Mouse (Mus musculus): ENCODE results near the gene Gdap1l1. TPM values are rescaled to one million over a fixed set of nuclear protein-coding genes. Genes with fewer than 3 reads are reported as not detected.
A peak's percentile ranks its signal among the peaks of the same experiment; 100 is the strongest.
"Not testable (repeated sequence)": the region's sequence is repeated elsewhere in the genome, so short reads cannot be mapped to it uniquely, and the experiment has no call there.

Gene Gdap1l1
- total and polyA plus RNA-seq, 2 experiments from 2014 or later = not detected

DNA sequence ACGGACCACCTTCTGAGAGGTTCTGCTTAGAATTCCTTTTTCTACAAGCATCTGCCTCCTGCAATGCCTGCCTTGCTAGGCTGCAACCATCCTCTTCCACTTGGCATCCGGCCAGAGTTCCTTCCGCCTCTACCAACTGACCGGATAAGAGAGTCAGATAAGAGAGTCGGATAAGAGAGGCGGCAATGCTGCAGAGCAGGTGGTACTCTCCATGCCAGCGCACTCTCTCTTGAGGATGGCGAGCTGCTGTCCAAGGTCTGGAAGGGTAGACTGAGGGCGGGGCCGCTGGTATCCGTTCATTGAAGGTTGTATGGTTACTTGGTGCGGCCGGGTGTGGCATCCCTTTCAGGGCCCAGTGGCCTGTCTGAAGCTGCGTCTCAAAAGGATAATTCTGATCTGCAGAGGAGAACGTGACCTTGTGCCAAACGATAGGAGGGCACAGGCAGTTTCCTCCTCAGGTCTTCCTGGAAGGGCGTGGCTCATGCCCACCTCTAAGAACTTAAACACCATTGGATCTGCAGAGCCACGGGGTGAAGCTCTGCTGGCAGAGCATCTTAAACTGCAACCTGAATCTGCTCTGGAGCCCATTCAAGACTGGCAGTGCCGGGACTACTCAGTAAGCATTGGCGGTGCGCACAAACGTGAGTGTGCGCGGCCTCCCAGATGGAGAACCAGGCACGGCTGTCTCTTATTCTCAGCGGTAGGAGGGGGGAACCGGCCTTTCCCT lies 20.4 kb downstream of the Gdap1l1 start:
- Histone ChIP-seq H3K4me2 (ENCODE audit: low read depth, low read length) (peak overlapping the region; percentile 44), H3K27me3 (ENCODE audit: control insufficient read depth, insufficient read depth, low read length) (peaks cover 9% of the 10 kb centered on the region; the same call in 1 of the 2 replicates), H3K4me3 (ENCODE audit: low read depth, low read length) (0 out of 2 replicates have a peak overlapping the region, but pooled peaks have one; percentile 7), H3K4me1 (ENCODE audit: control insufficient read depth, insufficient read depth) (peaks cover 17% of the 10 kb centered on the region), H3K9ac (replicated peaks; ENCODE audit: low read depth, low read length) (no peak overlapping the region), H3K27ac (ENCODE audit: low read depth) (no peak overlapping the region), H3K36me3 (replicated peaks; ENCODE audit: control insufficient read depth, insufficient read depth, low read length) (no peaks in the 10 kb centered on the region), H3K9me3 (replicated peaks; ENCODE audit: control insufficient read depth, low read length) (no peaks in the 10 kb centered on the region)
- WGBS = 29% methylated on average over 27 of the region's 27 CpGs
- TF ChIP-seq EP300 (IDR thresholded peaks at IDR 0.05; ENCODE audit: low read depth) = no peak
- ATAC-seq (ENCODE audit: insufficient read depth, low read depth) (no peak), DNase-seq (ENCODE audit: low spot score) (no peak)

DNA sequence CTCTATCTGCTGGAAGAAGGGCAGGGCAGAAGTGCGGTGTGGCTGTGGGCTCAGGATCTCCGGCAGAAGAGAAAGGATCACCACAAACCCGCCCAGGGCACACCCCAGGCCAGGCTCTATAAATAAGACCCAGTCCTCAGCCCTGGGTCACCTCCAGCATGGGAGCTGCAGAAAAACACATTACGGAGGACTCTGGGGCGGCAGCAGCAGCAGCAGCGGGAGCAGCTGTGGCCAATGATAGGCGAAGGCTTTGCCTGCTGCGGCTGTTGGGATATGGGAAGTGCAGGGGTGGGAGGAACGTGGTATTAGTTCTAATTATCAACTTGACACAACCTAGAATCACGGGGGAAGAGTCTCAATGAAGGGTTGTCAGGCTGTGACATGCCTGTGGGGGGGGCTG lies 21.1 kb downstream of the Gdap1l1 start:
- 23% methylated on average over 10 of the region's 10 CpGs for WGBS
- peak overlapping the region; percentile 44 for H3K4me2 ChIP-seq (ENCODE audit: low read depth, low read length)
- no peak for DNase-seq (ENCODE audit: low spot score)

DNA sequence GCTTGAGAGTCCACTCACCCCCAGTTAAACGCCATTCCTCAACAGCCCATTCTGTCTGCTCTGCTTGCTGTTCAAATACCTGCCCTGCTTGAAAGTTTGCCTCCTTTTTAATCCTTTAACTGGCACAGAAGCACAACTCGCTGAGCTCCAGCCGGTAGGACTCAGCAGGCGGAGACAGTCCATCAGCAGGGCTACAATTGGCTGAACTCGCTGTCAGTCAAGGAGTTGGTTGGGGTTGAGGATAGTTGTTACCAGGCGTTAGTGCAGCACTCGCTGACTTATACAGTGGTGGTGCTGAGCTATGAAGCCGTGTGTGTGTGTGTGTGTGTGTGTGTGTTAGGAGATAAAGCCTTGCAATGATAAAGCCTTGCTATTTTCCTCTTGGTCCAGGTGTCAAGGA lies 22.3 kb downstream of the Gdap1l1 start:
- no peaks in the 10 kb centered on the region for H3K9me3 ChIP-seq (replicated peaks; ENCODE audit: control insufficient read depth, low read length)
- no peaks in the 10 kb centered on the region for H3K36me3 ChIP-seq (replicated peaks; ENCODE audit: control insufficient read depth, insufficient read depth, low read length)
- ATAC-seq (ENCODE audit: insufficient read depth, low read depth) = no peak
- no peak for DNase-seq (ENCODE audit: low spot score)
- peaks cover 33% of the 10 kb centered on the region for H3K4me1 ChIP-seq (ENCODE audit: control insufficient read depth, insufficient read depth)
- WGBS = 83% methylated on average over 8 of the region's 8 CpGs
- H3K4me2 ChIP-seq (ENCODE audit: low read depth, low read length) = no peak overlapping the region
- no peak overlapping the region for H3K27ac ChIP-seq (ENCODE audit: low read depth)
- peaks cover 9% of the 10 kb centered on the region; the same call in 1 of the 2 replicates for H3K27me3 ChIP-seq (ENCODE audit: control insufficient read depth, insufficient read depth, low read length)
- TF ChIP-seq EP300 (IDR thresholded peaks at IDR 0.05; ENCODE audit: low read depth) (no peak), CTCF (IDR thresholded peaks at IDR 0.05; ENCODE audit: low read depth) (no peak)
- no peak overlapping the region for H3K4me3 ChIP-seq (ENCODE audit: low read depth, low read length)
- no peak overlapping the region for H3K9ac ChIP-seq (replicated peaks; ENCODE audit: low read depth, low read length)

More for the DNA sequence above, 21.1 kb downstream of the Gdap1l1 start:
- H3K27ac ChIP-seq (ENCODE audit: low read depth) = no peak overlapping the region
- H3K4me3 ChIP-seq (ENCODE audit: low read depth, low read length) = 0 out of 2 replicates have a peak overlapping the region, but pooled peaks have one; percentile 7
- H3K36me3 ChIP-seq (replicated peaks; ENCODE audit: control insufficient read depth, insufficient read depth, low read length) = no peaks in the 10 kb centered on the region
- H3K9ac ChIP-seq (replicated peaks; ENCODE audit: low read depth, low read length) = no peak overlapping the region
- ATAC-seq (ENCODE audit: insufficient read depth, low read depth) = 0 out of 2 replicates have a peak, but pooled peaks have one; percentile 22
- TF ChIP-seq CTCF (IDR thresholded peaks at IDR 0.05; ENCODE audit: low read depth) = no peak
- no peak for TF ChIP-seq EP300 (IDR thresholded peaks at IDR 0.05; ENCODE audit: low read depth)
- H3K4me1 ChIP-seq (ENCODE audit: control insufficient read depth, insufficient read depth) = peaks cover 24% of the 10 kb centered on the region
- H3K9me3 ChIP-seq (replicated peaks; ENCODE audit: control insufficient read depth, low read length) = no peaks in the 10 kb centered on the region
- peaks cover 9% of the 10 kb centered on the region; the same call in 1 of the 2 replicates for H3K27me3 ChIP-seq (ENCODE audit: control insufficient read depth, insufficient read depth, low read length)

DNA sequence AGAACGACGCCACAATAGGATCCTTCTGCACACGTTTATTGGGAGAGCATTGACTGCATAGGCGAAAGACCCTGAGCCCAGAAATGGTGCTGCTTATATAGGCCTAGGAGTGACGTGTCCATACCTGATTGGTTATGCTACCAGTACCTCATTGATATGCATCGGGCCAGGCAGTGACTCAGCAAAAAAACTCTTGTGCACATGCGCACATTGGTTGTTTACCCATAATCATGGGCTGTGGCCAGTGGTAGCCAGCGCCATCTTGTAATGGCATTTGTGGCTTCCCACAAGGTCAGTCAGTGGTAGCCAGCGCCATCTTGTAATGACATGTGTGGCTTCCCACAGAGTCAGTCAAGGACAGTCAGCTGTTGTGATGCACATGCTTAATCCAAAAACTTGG lies 23.0 kb downstream of the Gdap1l1 start:
- not testable (repeated sequence) for H3K36me3 ChIP-seq (replicated peaks; ENCODE audit: control insufficient read depth, insufficient read depth, low read length); H3K4me2 ChIP-seq (ENCODE audit: low read depth, low read length); DNase-seq (ENCODE audit: low spot score); ATAC-seq (ENCODE audit: insufficient read depth, low read depth); H3K9ac ChIP-seq (replicated peaks; ENCODE audit: low read depth, low read length); H3K9me3 ChIP-seq (replicated peaks; ENCODE audit: control insufficient read depth, low read length); H3K27me3 ChIP-seq (ENCODE audit: control insufficient read depth, insufficient read depth, low read length); H3K4me3 ChIP-seq (ENCODE audit: low read depth, low read length); H3K27ac ChIP-seq (ENCODE audit: low read depth)
- WGBS = 92% methylated on average over 9 of the region's 9 CpGs
- peaks cover 33% of the 10 kb centered on the region for H3K4me1 ChIP-seq (ENCODE audit: control insufficient read depth, insufficient read depth)

DNA sequence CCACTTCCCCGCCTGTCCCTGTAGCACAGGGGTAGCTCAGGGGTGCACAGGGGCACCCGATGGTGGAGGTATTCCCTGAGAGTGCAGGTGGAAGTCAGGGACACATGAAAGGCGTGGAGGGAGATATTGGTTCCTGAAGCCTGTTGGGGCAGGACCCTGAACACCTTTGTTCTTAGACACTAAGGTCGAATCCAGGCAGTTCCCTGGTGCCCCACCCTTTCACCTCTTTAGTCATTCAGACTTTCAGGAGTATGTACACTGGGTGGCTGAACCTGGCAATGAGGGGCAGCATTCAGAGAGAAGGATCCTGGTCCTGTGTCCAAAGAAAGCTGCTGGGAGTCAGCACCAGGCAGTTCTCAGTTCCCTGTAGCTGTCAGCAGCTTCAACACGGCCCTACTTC lies 24.1 kb downstream of the Gdap1l1 start:
- Histone ChIP-seq H3K4me1 (ENCODE audit: control insufficient read depth, insufficient read depth) (peaks cover 33% of the 10 kb centered on the region), H3K4me3 (ENCODE audit: low read depth, low read length) (no peak overlapping the region), H3K9me3 (replicated peaks; ENCODE audit: control insufficient read depth, low read length) (no peaks in the 10 kb centered on the region), H3K27ac (ENCODE audit: low read depth) (no peak overlapping the region; the same call in 1 of the 2 replicates), H3K36me3 (replicated peaks; ENCODE audit: control insufficient read depth, insufficient read depth, low read length) (no peaks in the 10 kb centered on the region), H3K9ac (replicated peaks; ENCODE audit: low read depth, low read length) (no peak overlapping the region), H3K4me2 (ENCODE audit: low read depth, low read length) (no peak overlapping the region), H3K27me3 (ENCODE audit: control insufficient read depth, insufficient read depth, low read length) (peaks cover 5% of the 10 kb centered on the region; the same call in 1 of the 2 replicates)
- no peak for DNase-seq (ENCODE audit: low spot score)
- no peak for ATAC-seq (ENCODE audit: insufficient read depth, low read depth)
- TF ChIP-seq CTCF (IDR thresholded peaks at IDR 0.05; ENCODE audit: low read depth) (no peak), EP300 (IDR thresholded peaks at IDR 0.05; ENCODE audit: low read depth) (no peak)
- 69% methylated on average over 5 of the region's 5 CpGs for WGBS

DNA sequence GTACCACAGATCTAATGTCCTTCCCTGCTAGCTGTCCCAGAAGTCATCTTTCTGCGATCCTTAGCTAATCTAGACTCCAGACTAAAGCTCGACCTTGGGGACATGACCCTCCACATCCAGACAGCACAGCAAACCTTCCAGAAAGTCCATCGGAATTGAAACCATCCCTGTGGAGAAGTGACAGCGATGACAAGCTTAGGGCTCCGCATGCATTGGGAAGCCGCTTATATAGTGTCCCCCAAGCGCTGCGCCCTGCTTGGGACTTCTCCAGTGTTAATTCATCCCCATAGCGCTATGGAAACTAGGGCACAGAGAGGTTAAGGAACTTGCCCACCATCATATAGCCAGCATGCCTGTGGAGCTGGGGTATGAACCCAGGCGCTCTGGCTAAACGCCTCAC lies 24.5 kb downstream of the Gdap1l1 start:
- Histone ChIP-seq H3K4me1 (ENCODE audit: control insufficient read depth, insufficient read depth) (peaks cover 33% of the 10 kb centered on the region), H3K4me2 (ENCODE audit: low read depth, low read length) (no peak overlapping the region)

More for the DNA sequence above, 24.5 kb downstream of the Gdap1l1 start:
- Histone ChIP-seq H3K27me3 (ENCODE audit: control insufficient read depth, insufficient read depth, low read length) (peaks cover 5% of the 10 kb centered on the region; the same call in 1 of the 2 replicates), H3K9me3 (replicated peaks; ENCODE audit: control insufficient read depth, low read length) (no peaks in the 10 kb centered on the region), H3K36me3 (replicated peaks; ENCODE audit: control insufficient read depth, insufficient read depth, low read length) (peaks cover 4% of the 10 kb centered on the region), H3K9ac (replicated peaks; ENCODE audit: low read depth, low read length) (no peak overlapping the region), H3K4me3 (ENCODE audit: low read depth, low read length) (no peak overlapping the region), H3K27ac (ENCODE audit: low read depth) (no peak overlapping the region)
- WGBS = 51% methylated on average over 11 of the region's 11 CpGs
- no peak for DNase-seq (ENCODE audit: low spot score)
- TF ChIP-seq CTCF (IDR thresholded peaks at IDR 0.05; ENCODE audit: low read depth) (no peak), EP300 (IDR thresholded peaks at IDR 0.05; ENCODE audit: low read depth) (no peak)
- ATAC-seq (ENCODE audit: insufficient read depth, low read depth) = no peak
